Mouse (Mus musculus) kidney, postnatal 25 days (tissue): Measurements from ENCODE around the gene Arhgef28.
"Not testable (repeated sequence)": the region's sequence is repeated elsewhere in the genome, so short reads cannot be mapped to it uniquely, and the experiment has no call there.

Experiments
- DNase-seq, 2 experiments: peaks; one replicate each; pipeline ENCODE4 v3.0.0; 2021; ENCODE audit warnings: mixed read lengths in 2 of 2

Arhgef28 gene

DNA sequence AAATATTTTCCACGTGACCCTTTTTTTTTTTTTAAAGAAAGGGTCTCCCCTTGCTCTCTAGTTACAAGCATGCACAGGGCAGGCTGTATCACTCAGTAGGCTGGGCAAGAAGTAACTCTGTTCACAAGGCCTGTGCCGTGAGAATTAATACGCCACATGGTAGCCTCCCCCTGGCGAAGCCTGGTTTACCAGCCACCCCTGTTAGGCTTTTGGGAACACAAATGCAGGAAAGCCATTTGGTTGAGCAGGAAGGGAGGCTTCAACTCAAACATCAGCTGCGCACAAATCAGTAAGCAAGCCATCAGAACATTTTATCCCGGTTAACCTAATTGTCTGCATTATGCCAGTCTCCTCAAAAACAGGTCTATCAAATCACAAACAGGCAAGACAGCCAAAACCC lies 136.6 kb downstream of the Arhgef28 start:
- no peak for DNase-seq

DNA sequence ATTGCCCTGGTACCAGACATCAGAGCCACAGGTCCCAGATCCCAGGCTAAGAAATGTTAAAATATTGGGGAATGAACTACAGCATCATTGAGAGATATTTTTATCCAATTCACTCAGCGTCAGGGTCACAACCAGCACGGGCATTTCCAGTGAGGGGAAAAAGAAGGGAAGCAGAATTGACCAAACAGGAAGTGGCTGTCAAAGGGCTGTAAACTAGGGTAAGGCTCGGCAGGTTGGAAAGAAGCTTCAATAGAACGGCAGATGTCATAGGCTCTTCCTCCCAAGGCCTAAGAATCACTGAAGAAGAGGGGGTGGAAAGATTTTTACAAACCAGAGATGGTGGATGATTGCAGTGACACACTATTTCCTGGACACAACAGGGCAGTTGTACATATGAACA lies 143.4 kb downstream of the Arhgef28 start:
- no peak for DNase-seq

DNA sequence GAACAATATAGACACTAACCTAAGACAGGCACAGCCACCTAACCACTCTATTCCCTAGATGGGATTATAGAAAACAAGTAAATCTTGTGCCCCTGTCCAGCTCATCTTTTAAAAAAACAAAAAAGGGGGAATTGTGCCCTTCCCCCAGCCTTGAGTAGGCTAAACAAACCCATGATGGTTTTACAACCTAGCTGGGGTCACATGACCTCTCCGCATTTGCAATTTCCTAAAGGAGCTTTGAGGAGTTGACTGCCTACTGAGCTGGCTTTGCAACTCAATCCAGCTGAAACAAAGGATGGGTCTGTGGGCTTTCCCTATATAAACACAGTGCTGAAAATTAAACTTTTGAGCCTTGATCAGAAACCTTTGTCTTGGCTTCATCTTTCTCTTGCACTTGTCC lies 146.1 kb downstream of the Arhgef28 start:
- DNase-seq = not testable (repeated sequence)

DNA sequence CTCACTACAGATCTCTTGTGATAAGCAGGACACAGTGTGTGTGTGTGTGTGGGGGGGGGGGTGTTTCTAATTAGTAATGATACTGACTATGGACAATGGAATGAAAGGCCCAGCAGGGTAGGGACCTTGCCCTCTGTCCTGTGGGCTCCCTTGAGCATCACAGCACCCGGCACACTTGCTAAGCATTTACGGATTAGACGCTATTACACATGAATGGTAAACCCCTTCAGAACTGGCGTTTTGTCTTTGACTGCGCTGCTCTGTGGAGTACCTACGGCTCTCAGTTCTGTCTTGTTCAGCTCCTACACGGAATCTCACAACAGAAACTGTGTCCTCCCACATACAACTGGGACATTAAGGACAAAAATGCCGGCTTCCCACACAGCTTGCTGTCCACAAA lies 151.0 kb downstream of the Arhgef28 start:
- no peak for DNase-seq

DNA sequence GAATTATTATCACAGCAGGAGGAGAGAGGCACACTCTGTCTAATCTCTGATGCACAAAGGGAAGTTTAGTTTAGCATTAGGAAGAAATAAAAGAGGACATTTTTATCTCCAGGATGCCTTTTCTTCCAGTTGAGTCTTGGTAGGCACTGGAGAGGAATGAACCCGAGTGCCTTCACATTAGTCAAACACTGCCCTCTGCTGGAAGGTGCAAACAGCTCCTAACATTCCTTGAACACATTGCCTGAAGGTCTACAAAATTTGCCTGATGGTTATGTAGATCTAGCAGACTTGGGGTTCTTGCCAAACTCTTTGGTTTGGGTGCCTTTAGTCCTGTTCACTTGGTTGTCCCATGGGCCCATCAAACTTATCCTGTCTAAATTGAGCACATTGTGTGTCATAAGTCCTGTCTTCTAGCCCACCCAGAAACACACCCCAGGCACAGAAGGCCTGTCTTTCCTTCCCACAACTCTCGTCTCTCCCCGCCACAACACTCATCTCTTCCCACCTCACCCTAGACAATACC lies 165.6 kb downstream of the Arhgef28 start:
- DNase-seq = peak; percentile 69 to 79

DNA sequence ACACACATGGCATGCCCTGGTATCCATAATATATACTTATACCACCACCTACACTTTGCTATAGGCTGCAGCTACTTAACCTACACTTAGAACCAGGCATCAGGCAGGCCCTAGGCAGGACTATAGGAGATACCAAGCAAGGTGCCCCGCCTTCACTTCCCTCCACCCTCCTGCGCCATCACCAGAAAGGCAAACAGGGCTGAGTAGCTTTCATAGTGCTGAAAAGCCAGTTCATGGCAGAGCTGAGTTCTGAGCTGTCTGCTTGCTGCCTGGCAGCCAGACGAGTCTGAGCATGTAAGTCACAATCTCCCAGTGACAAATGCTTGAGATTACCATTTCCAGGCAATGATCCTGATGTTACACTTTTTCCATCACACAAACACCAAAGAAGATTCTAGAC lies 167.5 kb downstream of the Arhgef28 start:
- no peak for DNase-seq

DNA sequence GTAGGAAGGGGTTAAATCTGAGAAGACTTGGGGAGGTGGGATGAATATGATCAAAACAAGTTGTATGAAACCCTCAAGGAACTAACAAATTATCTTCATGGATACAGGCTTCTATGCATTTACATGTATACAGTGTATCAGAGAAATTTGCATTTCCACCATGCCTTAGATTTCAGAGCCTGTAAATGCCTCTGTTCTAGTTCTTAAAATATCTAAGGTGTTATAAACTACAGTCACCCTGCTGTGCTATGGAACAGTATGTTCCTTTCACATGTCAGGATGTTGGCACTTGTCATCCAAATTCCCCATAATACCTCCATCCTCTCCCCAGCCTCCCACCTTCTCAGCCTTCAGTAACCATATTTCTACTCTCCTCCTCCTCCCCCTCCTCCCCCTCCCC lies 168.5 kb downstream of the Arhgef28 start:
- DNase-seq = no peak

DNA sequence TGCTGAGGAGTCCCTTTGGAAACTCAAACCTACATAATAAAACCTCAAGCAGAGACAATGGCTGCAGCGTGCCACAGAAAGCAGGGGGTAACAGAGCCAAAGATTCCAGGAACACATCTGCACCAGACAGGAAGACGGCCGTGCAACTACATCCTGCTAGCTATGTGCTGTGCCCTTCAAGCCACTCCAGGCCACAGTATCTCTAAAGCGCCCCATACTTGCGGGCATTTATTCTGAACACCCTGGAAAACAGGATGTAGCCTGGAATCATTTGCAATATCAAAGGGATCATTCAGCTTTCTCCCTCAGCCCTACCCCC lies 174.6 kb downstream of the Arhgef28 start:
- peak in 1 of 2 experiments; percentile 54 for DNase-seq

DNA sequence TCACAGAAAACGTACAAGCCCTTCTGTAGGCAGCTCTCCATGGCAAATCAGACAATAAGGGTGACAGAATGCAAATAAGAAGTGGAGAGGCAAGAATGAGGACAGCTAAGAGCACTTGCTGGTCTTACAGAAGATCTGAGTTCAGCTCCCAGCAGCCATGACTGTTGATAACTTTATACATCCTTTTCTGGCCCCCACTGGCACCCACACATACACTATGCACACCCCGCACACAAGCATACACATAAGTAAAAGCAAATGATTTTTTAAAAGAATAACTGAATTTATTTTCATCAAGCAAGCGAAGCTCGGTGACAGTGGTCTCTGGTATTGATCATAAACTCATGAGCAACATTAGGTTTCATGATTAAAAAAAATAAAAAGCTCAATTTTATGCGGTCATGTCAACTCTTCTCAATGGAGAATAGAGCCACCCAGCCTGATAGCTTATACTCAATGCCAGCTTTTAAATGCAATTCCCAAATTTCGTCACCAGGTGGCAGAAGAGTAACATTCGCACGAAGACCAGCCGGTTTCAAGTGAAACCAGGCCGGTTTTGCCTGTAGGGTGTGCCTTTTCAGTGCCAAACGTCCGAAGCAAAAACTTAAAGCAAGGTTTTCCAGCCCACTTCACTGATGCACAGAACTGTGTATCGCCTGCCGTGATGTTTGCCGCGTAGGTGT lies 175.1 kb downstream of the Arhgef28 start:
- peak; percentile 74 to 92 for DNase-seq

DNA sequence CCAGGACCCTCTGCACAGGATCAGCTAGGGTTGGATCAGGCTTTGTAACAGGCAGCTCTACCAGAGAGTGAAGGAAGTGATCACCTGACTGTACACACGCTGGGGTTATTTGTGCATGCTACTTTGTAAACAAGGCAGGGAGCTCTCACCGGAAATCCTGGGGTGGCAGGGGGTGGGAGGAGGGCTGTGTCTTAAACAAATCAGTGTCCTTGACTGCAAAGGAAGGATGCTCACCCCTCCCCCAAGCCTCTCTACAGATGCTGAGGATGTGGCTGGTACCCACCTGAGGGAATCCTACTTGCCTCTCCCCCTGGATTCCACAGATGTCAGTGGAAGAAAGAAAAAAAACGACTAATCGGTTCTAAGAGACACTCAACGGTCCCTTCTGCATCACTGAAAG lies 176.2 kb downstream of the Arhgef28 start:
- DNase-seq = peak; percentile 27 to 67

DNA sequence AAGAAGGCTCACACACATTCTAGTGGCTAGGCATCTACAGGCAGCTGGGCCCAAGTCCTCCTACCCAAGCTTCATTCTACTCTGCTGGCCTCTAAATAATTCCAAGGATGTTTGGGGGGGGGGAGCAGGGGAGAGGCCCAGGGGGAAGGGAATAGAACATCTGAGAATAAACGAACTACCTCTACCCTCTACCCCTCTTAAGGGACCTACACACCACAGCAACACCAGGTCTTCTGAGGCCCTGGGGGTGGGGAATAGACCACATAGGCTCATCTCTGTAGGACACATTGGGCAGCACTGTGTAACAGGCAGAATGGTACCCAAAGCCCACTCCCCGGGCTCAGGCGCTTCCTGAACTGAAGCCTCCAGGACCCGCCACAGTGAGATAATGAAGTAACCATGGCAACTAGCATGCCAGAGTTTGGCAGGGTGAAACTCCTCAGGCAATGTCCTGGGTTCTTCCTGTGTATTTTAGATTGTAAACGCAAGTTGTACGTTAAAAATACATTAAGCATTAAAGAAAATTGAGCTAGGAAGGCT lies 177.5 kb downstream of the Arhgef28 start:
- DNase-seq = no peak

DNA sequence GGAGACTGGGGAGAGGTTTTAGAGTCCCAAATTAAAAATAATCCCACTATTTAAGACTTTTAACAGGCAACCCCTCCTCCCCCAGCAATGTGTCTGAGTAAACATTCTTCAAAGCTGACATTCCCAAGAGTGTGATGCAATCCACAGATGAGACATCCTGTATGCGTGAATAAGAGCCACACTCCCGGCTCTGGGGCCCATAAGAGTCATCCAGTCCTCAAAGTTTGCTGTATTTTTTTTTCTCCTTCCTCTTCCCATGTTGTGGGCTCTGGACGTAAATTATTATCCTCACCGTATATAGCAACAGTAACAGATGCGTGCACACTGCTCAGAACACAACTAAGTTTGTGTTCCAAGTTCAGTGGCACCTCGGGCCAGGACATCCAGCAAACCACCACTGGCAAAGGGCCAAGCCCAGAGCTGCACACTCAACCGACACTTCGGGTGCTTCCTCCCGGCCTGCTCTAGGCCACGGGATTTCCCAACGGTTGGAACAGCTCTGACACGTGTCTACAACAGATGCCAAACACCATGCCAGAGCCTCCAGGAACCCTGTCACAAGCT lies 178.5 kb downstream of the Arhgef28 start:
- peak; percentile 80 to 91 for DNase-seq

DNA sequence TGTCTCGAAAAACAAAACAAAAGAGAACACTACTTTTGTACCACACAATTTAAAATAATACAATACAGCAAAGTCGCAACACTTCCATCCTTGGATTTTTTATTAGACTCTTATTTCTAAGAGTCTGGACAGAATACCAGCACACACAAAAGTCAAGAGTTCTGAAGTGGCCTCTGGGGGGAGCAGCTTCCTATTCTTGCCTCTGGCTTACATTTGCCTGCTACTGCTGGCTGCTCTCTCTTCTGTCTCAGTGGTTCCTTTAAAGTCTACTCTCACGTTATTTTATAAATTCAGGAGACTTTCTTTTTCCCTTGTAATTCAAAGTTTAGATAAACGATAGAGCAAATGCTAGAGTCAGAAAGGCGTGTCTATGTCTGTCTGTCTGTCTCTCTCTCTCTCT lies 179.1 kb downstream of the Arhgef28 start:
- peak in 1 of 2 experiments; percentile 38 for DNase-seq

DNA sequence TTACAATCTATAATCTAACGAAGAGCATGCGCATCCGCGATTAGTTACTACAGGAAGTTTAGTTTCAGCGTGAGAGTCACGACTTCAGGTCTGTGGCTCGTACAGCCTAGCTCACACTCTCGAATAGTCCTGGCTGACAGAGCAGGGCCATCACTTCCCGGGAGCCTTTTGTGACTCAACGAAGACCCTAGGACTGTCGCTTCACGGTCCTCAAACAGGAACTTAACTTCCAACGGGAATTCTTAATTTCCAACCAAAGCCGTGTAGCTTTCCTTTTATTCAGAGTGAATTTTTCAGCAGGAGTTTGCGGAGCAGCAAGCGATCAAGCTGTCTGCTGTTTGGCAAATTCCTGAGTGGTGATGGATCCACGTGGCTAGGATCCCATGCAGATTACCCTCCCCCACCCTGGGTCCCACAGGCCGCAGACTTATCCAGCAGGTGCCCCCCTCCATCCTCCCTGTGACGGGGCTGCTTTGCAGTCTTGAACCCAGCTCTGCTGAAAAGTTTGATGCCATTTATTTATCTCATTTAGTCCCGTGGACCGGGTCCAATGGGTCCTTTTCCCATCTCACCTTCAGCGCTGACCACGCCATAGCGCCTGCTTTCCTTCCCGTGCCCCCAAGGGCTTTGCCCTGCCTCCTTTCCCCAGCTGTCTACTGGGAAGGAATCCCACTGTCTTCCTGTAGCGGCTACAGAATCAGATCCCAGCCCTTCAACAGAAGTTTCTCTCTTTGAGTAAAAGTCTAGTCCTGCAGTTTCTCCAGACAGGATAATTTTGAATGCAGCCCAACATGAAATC lies 180.3 kb downstream of the Arhgef28 start:
- no peak for DNase-seq

DNA sequence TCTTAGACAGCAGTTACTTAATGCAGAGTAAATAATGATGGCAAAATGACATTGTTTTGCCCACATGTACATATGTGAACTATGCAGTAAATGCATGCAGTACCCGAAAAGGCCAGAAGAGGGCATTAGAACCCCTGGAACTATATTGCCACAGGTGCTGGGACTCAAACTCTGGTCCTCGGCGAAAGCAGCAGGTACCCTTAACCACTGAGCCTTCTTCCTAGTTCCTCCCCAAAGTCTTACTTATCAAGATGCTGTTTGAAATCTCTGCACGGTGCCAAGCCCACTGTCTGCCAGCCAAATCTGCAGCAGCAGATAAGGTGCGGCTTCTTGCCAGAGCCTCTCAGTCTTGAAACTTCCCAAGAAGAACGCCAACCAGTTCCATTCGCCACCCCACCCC lies 181.1 kb downstream of the Arhgef28 start:
- DNase-seq = peak in 1 of 2 experiments; percentile 50

DNA sequence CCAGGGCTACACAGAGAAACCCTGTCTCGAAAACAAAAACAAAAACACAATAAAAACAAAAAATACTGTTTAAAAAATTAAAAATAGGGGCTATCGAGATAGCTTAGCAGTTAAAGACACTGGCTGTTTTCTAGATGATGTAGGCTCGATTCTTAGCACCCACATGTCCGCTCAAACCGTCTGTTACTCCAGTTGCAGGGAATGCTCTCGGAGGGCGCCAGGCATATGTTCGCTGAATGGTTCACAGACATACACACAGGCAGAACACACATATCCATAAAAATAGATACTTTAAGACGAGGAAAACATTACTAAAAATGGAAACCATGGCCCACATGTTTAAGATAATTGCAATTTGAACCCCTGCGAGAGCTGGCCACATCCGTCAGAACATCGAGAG lies 181.6 kb downstream of the Arhgef28 start:
- DNase-seq = no peak

DNA sequence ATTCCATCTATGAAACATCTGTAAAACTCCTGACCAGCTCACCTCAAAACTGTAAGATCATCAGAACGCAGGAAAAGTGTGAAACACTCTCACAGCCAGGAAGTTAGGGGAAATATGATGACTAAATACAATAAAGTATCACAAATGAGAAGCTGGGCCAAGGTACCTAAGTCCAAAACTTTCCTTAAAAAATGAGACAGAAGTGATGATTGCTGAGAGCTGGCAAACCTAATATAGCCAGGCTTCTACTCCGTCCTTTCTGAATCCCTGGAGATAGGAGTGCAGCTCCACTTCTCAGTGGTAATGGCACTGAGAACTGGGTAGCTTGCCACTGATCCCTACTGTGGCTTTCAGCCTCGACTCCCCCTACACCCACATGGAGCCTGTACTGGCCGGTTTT lies 184.3 kb downstream of the Arhgef28 start:
- DNase-seq = no peak

DNA sequence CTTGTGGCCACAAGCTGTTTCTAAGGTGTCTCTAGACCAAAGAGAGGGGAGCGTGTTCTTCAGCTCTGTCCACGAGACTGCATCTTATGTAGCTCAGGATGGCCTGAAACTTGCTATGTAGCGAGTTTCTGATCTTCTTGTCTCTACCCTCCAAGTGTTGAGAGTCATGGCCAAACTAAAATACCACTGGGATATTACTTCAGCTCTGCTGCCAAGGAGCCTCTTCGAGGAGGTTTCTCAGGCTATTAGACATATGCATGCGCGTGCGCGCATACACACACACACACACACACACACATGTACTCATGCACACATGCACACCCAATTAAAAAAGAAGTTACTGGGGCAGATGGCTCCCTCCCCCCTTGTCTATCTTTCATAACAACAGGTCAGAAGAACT lies 187.4 kb downstream of the Arhgef28 start:
- DNase-seq = not testable (repeated sequence)

DNA sequence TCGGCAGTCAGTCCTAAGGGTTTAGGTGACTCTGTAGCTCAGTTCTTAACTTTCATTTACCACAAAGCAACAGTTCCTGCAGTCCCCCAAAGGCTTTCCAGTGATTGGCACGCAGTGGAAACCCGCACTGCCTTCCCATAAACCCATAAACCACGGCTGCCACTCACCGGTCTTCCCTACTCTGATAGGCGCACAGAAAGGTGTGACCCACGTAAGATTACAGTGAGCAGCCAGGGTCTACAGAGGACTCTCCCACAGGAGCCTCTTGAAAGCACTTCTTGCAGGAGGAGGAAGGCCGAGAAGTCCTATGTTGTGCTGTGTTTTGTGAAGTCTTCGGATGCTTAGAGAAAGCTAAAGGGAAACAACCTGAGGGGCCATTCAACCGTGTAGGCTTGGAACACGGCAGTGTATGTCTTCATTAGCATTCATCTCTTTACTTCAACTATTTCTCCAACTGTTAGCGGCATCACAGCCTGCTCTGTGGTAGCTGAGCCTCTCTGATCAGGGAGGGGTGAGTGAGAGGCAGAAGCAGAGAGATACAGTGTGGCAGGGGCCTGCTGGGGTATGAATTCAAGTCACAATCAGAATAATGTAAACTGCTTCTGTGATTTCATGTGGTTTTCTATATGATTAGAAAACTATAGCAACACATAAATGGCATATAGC lies 189.2 kb downstream of the Arhgef28 start:
- peak; percentile 45 to 81 for DNase-seq

DNA sequence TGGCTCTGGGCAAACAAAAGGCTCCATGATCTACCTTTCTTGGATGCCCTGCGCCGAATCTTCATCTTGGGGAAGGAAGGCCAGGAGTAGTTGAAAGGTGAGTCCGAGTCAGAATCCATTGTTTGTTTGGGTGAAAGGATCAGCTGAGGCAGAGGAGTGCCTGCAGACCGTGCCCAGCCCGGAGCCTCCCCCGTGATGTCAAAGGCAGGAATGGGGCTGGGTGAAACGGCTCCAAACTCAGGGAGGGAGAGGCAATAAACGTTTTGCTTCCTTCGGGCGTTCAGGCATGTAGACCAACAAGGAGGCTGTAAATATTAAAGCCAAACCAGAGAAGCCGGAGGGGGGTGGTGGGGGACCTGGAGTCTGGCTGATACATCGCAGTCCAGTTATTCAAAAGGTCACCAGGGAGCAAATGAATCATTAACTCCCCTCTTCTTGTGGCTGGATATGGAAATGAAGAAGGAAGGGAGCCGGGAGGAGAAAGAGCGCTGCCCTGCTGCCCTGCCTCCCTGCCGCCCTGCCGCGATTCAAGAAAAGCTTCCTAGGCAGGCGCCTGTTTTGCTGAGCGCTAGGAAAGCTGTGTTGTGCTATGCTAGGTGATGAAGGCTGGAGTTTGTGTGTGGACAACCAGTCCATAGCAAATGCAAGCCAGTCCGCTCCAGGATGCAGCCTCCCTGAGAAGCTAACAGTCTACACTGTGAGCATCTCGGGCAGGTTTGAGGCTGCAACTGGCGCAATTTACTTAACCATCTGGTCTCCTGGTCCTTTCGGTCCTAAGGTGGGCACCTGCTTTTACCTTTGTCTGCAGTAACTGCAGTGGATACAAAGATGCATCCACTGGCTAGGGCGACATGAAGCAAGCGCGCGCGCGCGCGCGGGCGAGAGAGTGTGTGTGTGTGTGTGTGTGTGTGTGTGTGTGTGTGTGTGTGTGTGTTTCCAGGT lies 190.0 kb downstream of the Arhgef28 start:
- DNase-seq = peak; percentile 90 to 94

DNA sequence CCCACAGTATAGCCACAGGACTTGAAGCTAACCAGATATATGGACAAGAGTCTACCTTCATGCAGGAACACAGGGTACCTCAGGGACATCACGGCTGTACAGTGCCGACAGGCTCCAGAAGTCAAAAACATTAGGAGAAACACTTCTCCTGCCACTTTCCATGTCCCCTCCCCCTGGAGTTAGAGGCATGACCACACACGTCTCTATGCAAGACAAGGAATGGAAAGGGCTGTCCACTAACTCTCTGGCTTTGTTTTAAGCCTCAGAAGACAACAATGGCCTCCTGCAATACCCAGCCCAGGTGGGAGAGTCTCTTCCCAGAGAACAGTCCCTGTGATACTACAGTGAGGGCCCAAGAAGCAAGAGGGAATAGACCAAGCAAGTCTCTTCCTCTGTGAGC lies 191.3 kb downstream of the Arhgef28 start:
- DNase-seq = peak; percentile 47 to 66

DNA sequence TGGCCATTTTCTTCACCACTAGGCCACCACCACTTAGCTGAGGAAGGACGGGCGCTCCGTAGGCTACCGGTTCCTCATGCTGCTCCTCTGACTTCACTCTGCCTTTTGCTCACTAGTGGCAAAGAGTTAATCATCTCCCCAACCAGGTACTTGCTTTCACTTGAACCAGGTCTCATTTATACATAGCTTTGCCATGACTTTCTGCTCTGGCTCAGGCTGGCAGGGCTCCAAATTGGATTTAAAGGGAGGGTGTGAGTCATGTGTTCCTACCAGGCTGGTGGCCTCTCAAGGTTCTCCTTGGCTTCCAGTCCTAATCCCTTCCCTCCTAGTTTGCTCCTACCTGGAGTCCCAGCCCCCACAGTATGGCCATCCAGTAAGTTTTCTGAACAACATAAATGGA lies 192.5 kb downstream of the Arhgef28 start:
- peak; percentile 93 to 94 for DNase-seq
